Mouse (Mus musculus) C2C12 (cell line): ENCODE data around the gene Cab39l.

Experiments used
- CEBPB ChIP-seq: IDR thresholded peaks from one replicate; pipeline ENCODE4 v1.6.1; 2011; ENCODE audit warnings: low read depth, mild to moderate bottlenecking, control low read depth, moderate library complexity
- CTCF ChIP-seq: IDR thresholded peaks from one replicate; pipeline ENCODE4 v1.5.1; 2011; ENCODE audit not compliant: control insufficient read depth, insufficient read depth, insufficient read length
- MYOD1 ChIP-seq: IDR thresholded peaks from one replicate; pipeline ENCODE4 v1.6.1; 2011; ENCODE audit warnings: low read depth; ENCODE audit not compliant: control insufficient read depth, insufficient read length
- MYOG ChIP-seq: IDR thresholded peaks from one replicate; pipeline ENCODE4 v1.6.1; 2011; ENCODE audit not compliant: control insufficient read depth, insufficient read length; ENCODE audit errors: extremely low read depth
- USF1 ChIP-seq: IDR thresholded peaks from one replicate; pipeline ENCODE4 v1.6.1; 2011; ENCODE audit warnings: low read depth, mild to moderate bottlenecking, control low read depth, moderate library complexity

DNA sequence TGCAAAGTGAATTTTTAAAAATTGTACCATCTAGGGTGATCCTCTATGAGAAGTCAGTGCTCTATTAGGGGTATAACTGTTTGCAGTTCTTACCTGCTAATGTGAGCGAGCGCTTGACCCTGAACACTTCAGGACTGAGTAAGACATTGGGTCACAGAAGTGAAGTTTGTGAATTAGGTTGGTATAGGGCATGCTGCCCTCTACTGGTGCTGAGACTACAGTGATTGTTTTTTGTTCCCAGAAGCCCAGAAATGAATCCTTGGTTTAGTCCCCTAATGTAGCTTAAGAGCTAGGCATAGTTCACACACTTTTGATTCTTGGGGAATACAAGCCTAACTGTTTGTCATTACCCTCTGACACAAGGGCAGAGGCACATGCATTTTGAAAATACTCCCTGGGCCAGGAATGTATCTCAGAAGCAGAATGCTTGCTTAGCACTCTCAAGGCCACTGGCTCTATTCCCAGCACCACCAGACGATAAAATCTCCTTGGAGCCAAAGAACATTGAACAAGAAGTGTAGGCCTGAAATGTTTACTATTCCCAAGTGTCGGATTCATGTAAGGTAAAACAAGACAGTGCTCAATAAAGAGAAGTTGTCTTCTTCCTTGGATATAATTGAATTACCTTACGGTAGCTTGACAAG lies 163.4 kb downstream of the Cab39l start:
- TF ChIP-seq CEBPB, result no peak
- TF ChIP-seq MYOG, result no peak
- TF ChIP-seq CTCF, result no peak
- TF ChIP-seq USF1, result no peak
- TF ChIP-seq MYOD1, result no peak
